Mouse (Mus musculus): ENCODE measurements at regions not wholly inside any gene's neighbourhood (a gene's known extent, or its start where the extent isn't known, plus 50 kb on each side); places are given as distances from the start of the nearest gene placed in this dataset.

- no peaks in the 10 kb centered on the region for H3K36me3 ChIP-seq
- no peak for ATAC-seq (ENCODE audit: insufficient number of reproducible peaks, low FRiP score, low TSS enrichment, low read depth)
- H3K27ac ChIP-seq = no peak overlapping the region
- no peak overlapping the region for H3K9ac ChIP-seq
- H3K9me3 ChIP-seq = no peaks in the 10 kb centered on the region
- H3K4me2 ChIP-seq = no peak overlapping the region
- WGBS = 85% methylated on average over 7 of the region's 7 CpGs
- no peaks in the 10 kb centered on the region for H3K27me3 ChIP-seq
- H3K4me3 ChIP-seq = no peak overlapping the region
- H3K4me1 ChIP-seq = no peaks in the 10 kb centered on the region
Measured at GRCm38 (mm10) chr6:31995977-31996376, 54.1 kb upstream of the 1700012A03Rik start.

- H3K4me2 ChIP-seq = no peak overlapping the region
- H3K27me3 ChIP-seq = no peaks in the 10 kb centered on the region
- no peak for ATAC-seq (ENCODE audit: insufficient number of reproducible peaks, low FRiP score, low TSS enrichment, low read depth)
- no peaks in the 10 kb centered on the region for H3K36me3 ChIP-seq
- H3K4me3 ChIP-seq = no peak overlapping the region
- H3K4me1 ChIP-seq = no peaks in the 10 kb centered on the region
- no peak overlapping the region for H3K27ac ChIP-seq
- H3K9me3 ChIP-seq = no peaks in the 10 kb centered on the region
- WGBS = 71% methylated on average over 4 of the region's 4 CpGs
- H3K9ac ChIP-seq = no peak overlapping the region
Measured at GRCm38 (mm10) chr6:31995249-31995648, 54.8 kb upstream of the 1700012A03Rik start.

DNA sequence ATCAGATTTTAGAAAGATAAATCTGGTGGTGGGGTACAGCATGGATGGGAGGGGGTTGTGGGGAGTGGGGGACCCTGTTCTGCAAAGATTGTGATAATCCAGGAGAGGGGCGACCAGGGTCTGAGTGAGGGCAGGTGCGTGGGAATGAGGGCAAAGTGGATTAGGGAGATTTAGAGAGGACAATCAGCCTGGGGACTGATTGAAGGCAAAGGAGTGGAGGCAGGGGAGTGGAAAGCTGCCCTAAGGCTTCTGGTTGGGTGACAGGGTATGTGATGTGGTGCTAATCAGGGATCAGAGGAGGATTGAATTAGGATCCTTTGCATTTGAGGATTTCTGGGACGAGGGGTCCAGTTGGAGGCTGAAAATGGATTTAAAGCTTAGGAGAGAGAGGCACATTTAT, 64.3 kb upstream of the 1700012A03Rik start:
- ATAC-seq (ENCODE audit: insufficient number of reproducible peaks, low FRiP score, low TSS enrichment, low read depth) = no peak
- Histone ChIP-seq H3K27me3 (no peaks in the 10 kb centered on the region), H3K27ac (no peak overlapping the region), H3K4me1 (no peaks in the 10 kb centered on the region), H3K9ac (no peak overlapping the region), H3K4me3 (no peak overlapping the region), H3K36me3 (no peaks in the 10 kb centered on the region), H3K9me3 (no peaks in the 10 kb centered on the region), H3K4me2 (no peak overlapping the region)
- WGBS = 56% methylated on average over 3 of the region's 3 CpGs

GRCm38 (mm10) chr6:31976705-31977104, 73.3 kb upstream of the 1700012A03Rik start:
- H3K9me3 ChIP-seq = peaks cover 4% of the 10 kb centered on the region; the same call in 1 of the 2 replicates
- H3K4me2 ChIP-seq = no peak overlapping the region
- no peaks in the 10 kb centered on the region for H3K4me1 ChIP-seq
- H3K9ac ChIP-seq = no peak overlapping the region
- no peak for ATAC-seq (ENCODE audit: insufficient number of reproducible peaks, low FRiP score, low TSS enrichment, low read depth)
- 85% methylated on average over 6 of the region's 6 CpGs for WGBS
- H3K4me3 ChIP-seq = no peak overlapping the region
- no peaks in the 10 kb centered on the region for H3K27me3 ChIP-seq
- no peaks in the 10 kb centered on the region for H3K36me3 ChIP-seq
- no peak overlapping the region for H3K27ac ChIP-seq

DNA sequence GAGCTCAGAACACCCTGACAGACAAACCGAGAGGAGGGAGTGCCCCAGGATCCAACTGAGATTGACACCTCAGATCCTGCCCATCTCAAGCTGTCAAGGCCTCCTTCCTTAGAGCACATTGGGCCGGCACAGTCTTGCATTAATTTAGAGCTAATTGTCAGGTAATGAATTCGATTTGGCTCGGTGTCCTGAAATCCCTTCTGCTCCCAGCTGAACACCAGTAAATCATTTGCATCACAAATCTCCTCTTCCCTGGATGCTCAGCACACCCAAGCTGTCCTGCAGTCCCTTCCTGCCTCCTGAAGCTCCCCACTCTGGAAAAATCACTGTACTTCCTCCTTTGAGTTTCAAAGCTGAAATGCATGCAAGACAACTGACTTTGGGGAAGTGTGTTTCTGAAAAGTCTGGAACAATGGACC, 102.0 kb upstream of the 1700012A03Rik start:
- H3K36me3 ChIP-seq = no peaks in the 10 kb centered on the region
- no peak overlapping the region for H3K4me2 ChIP-seq
- no peak overlapping the region for H3K27ac ChIP-seq
- WGBS = 32% methylated on average over 4 of the region's 4 CpGs
- H3K9ac ChIP-seq = no peak overlapping the region
- no peak for ATAC-seq (ENCODE audit: insufficient number of reproducible peaks, low FRiP score, low TSS enrichment, low read depth)
- H3K4me3 ChIP-seq = no peak overlapping the region
- no peaks in the 10 kb centered on the region; the same call in 1 of the 2 replicates for H3K27me3 ChIP-seq
- H3K4me1 ChIP-seq = no peaks in the 10 kb centered on the region
- no peaks in the 10 kb centered on the region for H3K9me3 ChIP-seq

GRCm38 (mm10) chr6:31946572-31946971, 103.5 kb upstream of the 1700012A03Rik start:
- Histone ChIP-seq H3K9me3 (no peaks in the 10 kb centered on the region), H3K4me2 (no peak overlapping the region), H3K9ac (no peak overlapping the region), H3K36me3 (no peaks in the 10 kb centered on the region), H3K4me1 (no peaks in the 10 kb centered on the region), H3K4me3 (no peak overlapping the region), H3K27me3 (no peaks in the 10 kb centered on the region; the same call in 1 of the 2 replicates), H3K27ac (no peak overlapping the region)
- 82% methylated on average over 5 of the region's 5 CpGs for WGBS
- no peak for ATAC-seq (ENCODE audit: insufficient number of reproducible peaks, low FRiP score, low TSS enrichment, low read depth)

GRCm38 (mm10) chr6:31945347-31945746, 104.7 kb upstream of the 1700012A03Rik start:
- no peak for ATAC-seq (ENCODE audit: insufficient number of reproducible peaks, low FRiP score, low TSS enrichment, low read depth)
- Histone ChIP-seq H3K4me1 (no peaks in the 10 kb centered on the region), H3K4me2 (no peak overlapping the region), H3K4me3 (no peak overlapping the region), H3K9me3 (no peaks in the 10 kb centered on the region), H3K36me3 (no peaks in the 10 kb centered on the region), H3K9ac (no peak overlapping the region), H3K27ac (no peak overlapping the region), H3K27me3 (peaks cover 3% of the 10 kb centered on the region; the same call in 1 of the 2 replicates)
- 70% methylated on average over 7 of the region's 7 CpGs for WGBS

DNA sequence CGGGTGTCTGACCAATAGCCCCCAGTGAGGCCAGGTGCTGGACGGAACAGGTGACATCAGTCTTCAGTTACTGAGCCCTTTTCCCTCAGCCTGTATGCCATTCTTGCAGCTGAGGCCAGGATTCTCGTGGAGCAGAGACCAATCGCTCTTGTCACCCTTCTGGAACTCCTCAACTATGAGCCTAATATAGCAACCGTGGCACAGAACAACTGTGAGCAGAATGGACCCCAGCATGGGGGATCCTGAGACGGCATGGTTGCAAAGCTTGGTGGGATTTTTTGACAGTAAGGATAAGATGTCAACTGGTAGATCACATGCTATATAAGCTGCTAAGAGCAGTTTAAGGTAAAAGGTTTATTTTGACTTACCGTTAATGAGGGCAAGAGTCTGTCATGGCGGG, 105.5 kb upstream of the 1700012A03Rik start:
- no peak for ATAC-seq (ENCODE audit: insufficient number of reproducible peaks, low FRiP score, low TSS enrichment, low read depth)
- no peaks in the 10 kb centered on the region for H3K9me3 ChIP-seq
- WGBS = 85% methylated on average over 8 of the region's 8 CpGs
- H3K4me2 ChIP-seq = no peak overlapping the region
- no peaks in the 10 kb centered on the region for H3K36me3 ChIP-seq
- H3K4me1 ChIP-seq = no peaks in the 10 kb centered on the region
- H3K27ac ChIP-seq = no peak overlapping the region
- no peak overlapping the region for H3K9ac ChIP-seq
- no peak overlapping the region for H3K4me3 ChIP-seq
- peaks cover 3% of the 10 kb centered on the region; the same call in 1 of the 2 replicates for H3K27me3 ChIP-seq

GRCm38 (mm10) chr6:31942696-31943095, 107.3 kb upstream of the 1700012A03Rik start:
- H3K9me3 ChIP-seq = no peaks in the 10 kb centered on the region
- ATAC-seq (ENCODE audit: insufficient number of reproducible peaks, low FRiP score, low TSS enrichment, low read depth) = no peak
- H3K4me2 ChIP-seq = no peak overlapping the region
- H3K4me1 ChIP-seq = no peaks in the 10 kb centered on the region; the same call in 1 of the 2 replicates
- no peak overlapping the region for H3K27ac ChIP-seq
- H3K4me3 ChIP-seq = no peak overlapping the region
- peaks cover 11% of the 10 kb centered on the region for H3K27me3 ChIP-seq
- 42% methylated on average over 4 of the region's 4 CpGs for WGBS
- no peaks in the 10 kb centered on the region for H3K36me3 ChIP-seq
- no peak overlapping the region for H3K9ac ChIP-seq

- Histone ChIP-seq H3K4me1 (peaks cover 8% of the 10 kb centered on the region; the same call in 1 of the 2 replicates), H3K9me3 (no peaks in the 10 kb centered on the region), H3K9ac (no peak overlapping the region), H3K4me2 (peak overlapping the region; percentile 83), H3K4me3 (peak overlapping the region; percentile 36), H3K36me3 (no peaks in the 10 kb centered on the region), H3K27ac (no peak overlapping the region), H3K27me3 (peaks cover 24% of the 10 kb centered on the region)
- peak; percentile 74 for ATAC-seq (ENCODE audit: insufficient number of reproducible peaks, low FRiP score, low TSS enrichment, low read depth)
- 5% methylated on average over 20 of the region's 20 CpGs for WGBS
Measured at GRCm38 (mm10) chr6:31938216-31938814, 111.7 kb upstream of the 1700012A03Rik start.

DNA sequence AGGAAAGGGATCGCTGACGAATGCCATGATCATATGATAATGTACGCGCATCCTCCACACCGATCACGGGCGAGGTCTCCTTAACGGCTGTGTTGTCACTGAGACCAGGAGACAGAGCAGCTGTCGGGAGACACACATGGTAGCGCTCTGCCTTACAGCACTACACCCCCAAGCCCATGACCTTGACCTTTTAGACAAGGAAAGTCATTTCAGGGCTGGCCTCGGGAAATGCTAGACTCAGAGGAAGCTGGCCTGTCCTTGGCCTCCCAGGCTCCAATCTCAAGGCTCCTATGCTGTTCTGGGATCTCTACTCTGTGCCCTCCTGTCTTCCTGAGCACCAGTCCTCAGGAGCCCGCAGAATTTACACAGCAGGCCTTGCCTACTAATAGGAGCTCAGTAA, 112.9 kb upstream of the 1700012A03Rik start:
- Histone ChIP-seq H3K27me3 (peaks cover 24% of the 10 kb centered on the region), H3K9me3 (no peaks in the 10 kb centered on the region), H3K4me3 (no peak overlapping the region), H3K27ac (no peak overlapping the region), H3K9ac (no peak overlapping the region), H3K4me1 (peaks cover 8% of the 10 kb centered on the region; the same call in 1 of the 2 replicates), H3K4me2 (no peak overlapping the region), H3K36me3 (no peaks in the 10 kb centered on the region)
- ATAC-seq (ENCODE audit: insufficient number of reproducible peaks, low FRiP score, low TSS enrichment, low read depth) = no peak
- WGBS = 80% methylated on average over 12 of the region's 12 CpGs

- Histone ChIP-seq H3K9ac (no peak overlapping the region), H3K9me3 (no peaks in the 10 kb centered on the region), H3K27me3 (peaks cover 21% of the 10 kb centered on the region), H3K4me2 (no peak overlapping the region), H3K27ac (no peak overlapping the region), H3K36me3 (no peaks in the 10 kb centered on the region), H3K4me1 (peaks cover 8% of the 10 kb centered on the region; the same call in 1 of the 2 replicates), H3K4me3 (no peak overlapping the region)
- no peak for ATAC-seq (ENCODE audit: insufficient number of reproducible peaks, low FRiP score, low TSS enrichment, low read depth)
- WGBS = 77% methylated on average over 10 of the region's 10 CpGs
Measured at GRCm38 (mm10) chr6:31934826-31935225, 115.2 kb upstream of the 1700012A03Rik start.

- no peaks in the 10 kb centered on the region for H3K36me3 ChIP-seq
- no peak overlapping the region for H3K9ac ChIP-seq
- no peak for ATAC-seq (ENCODE audit: insufficient number of reproducible peaks, low FRiP score, low TSS enrichment, low read depth)
- whole genome bisulfite sequencing = 61% methylated on average over 8 of the region's 8 CpGs
- peaks cover 8% of the 10 kb centered on the region; the same call in 1 of the 2 replicates for H3K4me1 ChIP-seq
- no peak overlapping the region for H3K4me2 ChIP-seq
- H3K27ac ChIP-seq = no peak overlapping the region
- no peak overlapping the region for H3K4me3 ChIP-seq
- peaks cover 19% of the 10 kb centered on the region for H3K27me3 ChIP-seq
- H3K9me3 ChIP-seq = no peaks in the 10 kb centered on the region
Measured at GRCm38 (mm10) chr6:31933956-31934355, 116.1 kb upstream of the 1700012A03Rik start.

Measured in limb, embryonic 15.5 days (tissue).